Mouse (Mus musculus): ENCODE measurements around the gene Mgat3. TPM values are rescaled to one million over a fixed set of nuclear protein-coding genes. Genes with fewer than 3 reads are reported as not detected.
A peak's percentile ranks its signal among the peaks of the same experiment; 100 is the strongest.

The Mgat3 gene
- total and polyA plus RNA-seq, 2 experiments, result 0.09 to 0.16 TPM

DNA sequence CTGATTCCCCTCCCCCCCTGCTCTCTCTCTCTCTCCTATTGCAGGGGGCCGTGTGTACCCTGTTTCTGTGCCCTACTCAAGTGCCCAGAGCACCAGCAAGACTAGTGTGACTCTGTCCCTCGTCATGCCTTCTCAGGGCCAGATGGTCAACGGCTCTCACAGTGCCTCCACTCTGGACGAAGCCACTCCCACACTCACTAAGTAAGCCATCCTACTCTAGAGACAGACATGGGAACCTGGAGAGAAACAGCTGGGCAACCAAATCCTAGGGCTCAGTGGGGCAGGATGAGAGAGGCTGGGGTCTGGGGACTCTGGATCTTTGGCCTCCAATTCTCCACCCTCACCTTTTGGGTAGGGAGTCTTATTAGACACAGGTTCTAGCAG lies 14.8 kb upstream of the Mgat3 start:
- no peak for TF ChIP-seq CTCF (IDR thresholded peaks at IDR 0.05; ENCODE audit: low read depth, low read length)
- TF ChIP-seq POLR2A (IDR thresholded peaks at IDR 0.05; ENCODE audit: extremely low read depth, insufficient read depth, low read length), result no peak
- DNase-seq (ENCODE audit: extremely low read depth, low read depth, low spot score), result no peak
- no peaks in the 10 kb centered on the region for H3K27me3 ChIP-seq (ENCODE audit: control insufficient read depth, insufficient read depth, low read length)
- 85% methylated on average over 4 of the region's 4 CpGs for WGBS
- H3K4me3 ChIP-seq (ENCODE audit: insufficient read depth, low read depth, low read length), result no peak overlapping the region
- no peak overlapping the region for H3K27ac ChIP-seq (replicated peaks; ENCODE audit: insufficient read depth, low read depth, low read length)
- H3K9ac ChIP-seq (ENCODE audit: low read depth, low read length), result no peak overlapping the region
- no peaks in the 10 kb centered on the region; the same call in 1 of the 2 replicates for H3K36me3 ChIP-seq (ENCODE audit: control insufficient read depth, insufficient read depth, low read length)
- 0 out of 2 replicates have a peak, but pooled peaks cover 3% of the 10 kb centered on the region for H3K4me1 ChIP-seq (ENCODE audit: control insufficient read depth, insufficient read depth, low read length)
- no peaks in the 10 kb centered on the region for H3K79me2 ChIP-seq (ENCODE audit: control insufficient read depth, insufficient read depth, low read length)

DNA sequence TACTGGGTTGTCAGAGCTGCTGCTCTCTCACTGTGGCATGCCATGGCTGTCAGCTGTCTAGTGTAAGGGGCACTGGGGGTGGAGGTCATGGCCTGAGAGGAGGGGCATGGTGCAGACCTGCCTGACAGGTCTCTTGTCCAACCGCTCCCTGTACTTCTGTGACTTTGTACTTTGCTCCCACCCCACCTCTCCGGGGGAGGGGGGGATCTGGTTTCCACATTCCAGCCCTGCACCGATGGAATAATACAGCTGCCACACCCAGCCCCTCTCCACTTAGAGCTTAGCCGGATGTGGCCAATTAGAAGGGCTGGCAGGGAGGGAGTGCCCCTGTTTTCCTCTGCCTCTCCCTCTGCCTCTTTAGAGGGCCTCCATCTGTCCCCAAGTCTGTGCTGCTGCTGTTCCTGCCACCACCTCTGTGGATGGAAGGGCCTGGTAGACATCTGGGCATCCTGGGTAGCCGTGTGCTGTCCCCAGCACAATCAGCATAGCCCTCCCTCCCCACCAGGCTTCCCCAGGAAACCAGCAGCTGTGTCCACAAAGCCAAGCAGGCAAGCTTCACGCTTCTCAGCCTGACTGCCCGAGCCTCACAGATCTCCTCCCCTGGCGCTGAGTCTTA lies 14.1 kb upstream of the Mgat3 start:
- Histone ChIP-seq H3K27ac (replicated peaks; ENCODE audit: insufficient read depth, low read depth, low read length) (no peak overlapping the region), H3K36me3 (ENCODE audit: control insufficient read depth, insufficient read depth, low read length) (no peaks in the 10 kb centered on the region; the same call in 1 of the 2 replicates), H3K79me2 (ENCODE audit: control insufficient read depth, insufficient read depth, low read length) (no peaks in the 10 kb centered on the region), H3K4me1 (ENCODE audit: control insufficient read depth, insufficient read depth, low read length) (0 out of 2 replicates have a peak, but pooled peaks cover 3% of the 10 kb centered on the region), H3K27me3 (ENCODE audit: control insufficient read depth, insufficient read depth, low read length) (no peaks in the 10 kb centered on the region), H3K9ac (ENCODE audit: low read depth, low read length) (no peak overlapping the region), H3K4me3 (ENCODE audit: insufficient read depth, low read depth, low read length) (no peak overlapping the region)
- TF ChIP-seq POLR2A (IDR thresholded peaks at IDR 0.05; ENCODE audit: extremely low read depth, insufficient read depth, low read length) (no peak), CTCF (IDR thresholded peaks at IDR 0.05; ENCODE audit: low read depth, low read length) (no peak)
- DNase-seq (ENCODE audit: extremely low read depth, low read depth, low spot score), result peak; percentile 29
- WGBS, result 54% methylated on average over 8 of the region's 8 CpGs

DNA sequence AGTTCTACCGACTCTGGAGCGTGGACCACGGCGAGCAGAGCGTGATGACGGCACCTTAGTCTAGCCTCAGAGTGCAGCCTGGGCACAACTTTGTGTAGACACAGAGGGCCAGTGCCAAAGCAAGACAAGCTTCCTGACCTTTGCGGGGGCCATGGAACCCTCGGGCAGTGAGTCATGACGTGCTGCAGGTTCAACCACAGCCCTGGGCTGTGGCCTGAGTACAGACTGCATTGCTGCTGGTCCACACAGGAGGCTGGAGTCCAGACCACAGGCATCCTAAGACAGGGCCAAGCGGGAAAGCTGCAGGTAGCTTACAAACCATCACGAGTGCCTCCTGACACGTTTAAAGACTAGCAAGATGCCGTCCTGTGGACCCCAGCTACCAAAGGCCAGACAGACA lies 13.3 kb upstream of the Mgat3 start:
- TF ChIP-seq POLR2A (IDR thresholded peaks at IDR 0.05; ENCODE audit: extremely low read depth, insufficient read depth, low read length), result no peak
- DNase-seq (ENCODE audit: extremely low read depth, low read depth, low spot score), result no peak
- H3K27me3 ChIP-seq (ENCODE audit: control insufficient read depth, insufficient read depth, low read length), result no peaks in the 10 kb centered on the region
- H3K4me3 ChIP-seq (ENCODE audit: insufficient read depth, low read depth, low read length), result no peak overlapping the region
- 0 out of 2 replicates have a peak, but pooled peaks cover 3% of the 10 kb centered on the region for H3K4me1 ChIP-seq (ENCODE audit: control insufficient read depth, insufficient read depth, low read length)
- no peak overlapping the region for H3K9ac ChIP-seq (ENCODE audit: low read depth, low read length)
- H3K36me3 ChIP-seq (ENCODE audit: control insufficient read depth, insufficient read depth, low read length), result no peaks in the 10 kb centered on the region; the same call in 1 of the 2 replicates
- H3K79me2 ChIP-seq (ENCODE audit: control insufficient read depth, insufficient read depth, low read length), result no peaks in the 10 kb centered on the region
- 91% methylated on average over 13 of the region's 13 CpGs for WGBS
- no peak overlapping the region for H3K27ac ChIP-seq (replicated peaks; ENCODE audit: insufficient read depth, low read depth, low read length)

DNA sequence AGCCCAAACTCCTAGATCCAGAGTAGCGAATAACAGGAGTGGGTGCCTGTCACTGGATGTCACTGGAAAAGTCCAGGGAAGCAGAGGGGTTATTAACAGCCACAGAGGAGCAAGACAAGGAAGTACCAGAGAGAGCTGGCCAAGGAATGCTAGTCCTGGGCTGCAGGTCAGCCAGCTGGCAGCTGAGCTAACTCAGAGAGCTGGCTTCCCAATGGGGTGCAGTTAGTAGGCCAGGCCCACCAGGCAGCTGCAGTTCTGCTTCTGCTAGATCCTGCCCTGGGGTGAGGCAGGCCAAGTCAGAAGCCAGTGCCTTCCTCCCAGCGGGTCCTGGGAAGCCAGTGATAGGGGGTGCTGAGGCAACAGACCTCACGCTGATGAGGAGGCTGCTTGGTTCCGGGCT lies 12.8 kb upstream of the Mgat3 start:
- H3K79me2 ChIP-seq (ENCODE audit: control insufficient read depth, insufficient read depth, low read length), result no peaks in the 10 kb centered on the region
- H3K9ac ChIP-seq (ENCODE audit: low read depth, low read length), result no peak overlapping the region
- TF ChIP-seq CTCF (IDR thresholded peaks at IDR 0.05; ENCODE audit: low read depth, low read length) (no peak), POLR2A (IDR thresholded peaks at IDR 0.05; ENCODE audit: extremely low read depth, insufficient read depth, low read length) (no peak)
- DNase-seq (ENCODE audit: extremely low read depth, low read depth, low spot score), result no peak
- no peaks in the 10 kb centered on the region for H3K27me3 ChIP-seq (ENCODE audit: control insufficient read depth, insufficient read depth, low read length)
- no peak overlapping the region for H3K4me3 ChIP-seq (ENCODE audit: insufficient read depth, low read depth, low read length)
- H3K27ac ChIP-seq (replicated peaks; ENCODE audit: insufficient read depth, low read depth, low read length), result no peak overlapping the region
- 0 out of 2 replicates have a peak, but pooled peaks cover 3% of the 10 kb centered on the region for H3K4me1 ChIP-seq (ENCODE audit: control insufficient read depth, insufficient read depth, low read length)
- H3K36me3 ChIP-seq (ENCODE audit: control insufficient read depth, insufficient read depth, low read length), result no peaks in the 10 kb centered on the region; the same call in 1 of the 2 replicates
- 96% methylated on average over 4 of the region's 4 CpGs for WGBS

DNA sequence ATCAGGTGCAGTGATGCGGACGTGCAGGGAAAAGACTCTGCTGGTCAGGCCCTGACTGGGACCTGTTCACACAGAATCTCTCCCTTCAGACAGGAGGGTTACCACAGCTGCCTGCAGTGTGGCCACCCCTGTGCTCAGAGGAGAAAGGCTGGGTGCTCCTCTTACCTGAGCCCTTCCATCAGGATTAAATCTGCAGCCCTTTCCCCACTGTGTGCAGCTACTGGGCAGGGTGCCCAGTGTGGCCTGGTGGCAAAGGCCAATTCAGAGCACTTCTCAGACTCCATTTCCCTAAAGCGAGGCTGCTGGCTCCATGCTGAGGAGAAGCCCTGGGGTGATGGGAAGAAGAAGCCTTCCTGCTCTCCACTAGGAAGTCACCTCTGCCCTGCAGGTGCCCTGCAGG lies 12.3 kb upstream of the Mgat3 start:
- no peak for DNase-seq (ENCODE audit: extremely low read depth, low read depth, low spot score)
- H3K36me3 ChIP-seq (ENCODE audit: control insufficient read depth, insufficient read depth, low read length), result no peaks in the 10 kb centered on the region; the same call in 1 of the 2 replicates
- WGBS, result 95% methylated on average over 3 of the region's 3 CpGs
- no peak overlapping the region for H3K27ac ChIP-seq (replicated peaks; ENCODE audit: insufficient read depth, low read depth, low read length)
- TF ChIP-seq CTCF (IDR thresholded peaks at IDR 0.05; ENCODE audit: low read depth, low read length) (no peak), POLR2A (IDR thresholded peaks at IDR 0.05; ENCODE audit: extremely low read depth, insufficient read depth, low read length) (no peak)
- no peaks in the 10 kb centered on the region for H3K79me2 ChIP-seq (ENCODE audit: control insufficient read depth, insufficient read depth, low read length)
- H3K27me3 ChIP-seq (ENCODE audit: control insufficient read depth, insufficient read depth, low read length), result no peaks in the 10 kb centered on the region
- H3K4me1 ChIP-seq (ENCODE audit: control insufficient read depth, insufficient read depth, low read length), result 0 out of 2 replicates have a peak, but pooled peaks cover 3% of the 10 kb centered on the region
- H3K9ac ChIP-seq (ENCODE audit: low read depth, low read length), result no peak overlapping the region
- no peak overlapping the region for H3K4me3 ChIP-seq (ENCODE audit: insufficient read depth, low read depth, low read length)

- Histone ChIP-seq H3K9ac (ENCODE audit: low read depth, low read length) (no peak overlapping the region), H3K4me3 (ENCODE audit: insufficient read depth, low read depth, low read length) (no peak overlapping the region), H3K27ac (replicated peaks; ENCODE audit: insufficient read depth, low read depth, low read length) (no peak overlapping the region), H3K27me3 (ENCODE audit: control insufficient read depth, insufficient read depth, low read length) (no peaks in the 10 kb centered on the region), H3K79me2 (ENCODE audit: control insufficient read depth, insufficient read depth, low read length) (no peaks in the 10 kb centered on the region), H3K36me3 (ENCODE audit: control insufficient read depth, insufficient read depth, low read length) (no peaks in the 10 kb centered on the region; the same call in 1 of the 2 replicates), H3K4me1 (ENCODE audit: control insufficient read depth, insufficient read depth, low read length) (0 out of 2 replicates have a peak, but pooled peaks cover 3% of the 10 kb centered on the region)
- DNase-seq (ENCODE audit: extremely low read depth, low read depth, low spot score), result no peak
- TF ChIP-seq POLR2A (IDR thresholded peaks at IDR 0.05; ENCODE audit: extremely low read depth, insufficient read depth, low read length) (no peak), CTCF (IDR thresholded peaks at IDR 0.05; ENCODE audit: low read depth, low read length) (no peak)
- 81% methylated on average over 4 of the region's 4 CpGs for WGBS
These were observed 11.0 kb upstream of the Mgat3 start for GRCm38 (mm10) chr15:80162401-80162964.
